Mouse (Mus musculus): ENCODE results near the gene Ctdspl.

- TF ChIP-seq CTCF (IDR thresholded peaks at IDR 0.05; ENCODE audit: low read depth) (no peak), EP300 (IDR thresholded peaks at IDR 0.05; ENCODE audit: low read depth) (no peak)
These were observed 62.7 kb downstream of the Ctdspl start for GRCm38 (mm10) chr9:118988787-118989580.
